In genomic region chr14:32165278-32166061, GRCm38 (mm10) we compare ENCODE assay signal across 7 mouse cellular contexts. TPM values are rescaled to one million over a fixed set of nuclear protein-coding genes. Genes with fewer than 3 reads are reported as not detected.
DNase-seq lines count a peak whose midpoint lies in the region; ATAC-seq lines count a peak whose summit lies in the region.

No protein-coding gene starts in this region.

- H3K27me3 ChIP-seq in midbrain, embryonic 11.5 days (ENCODE audit: control insufficient read depth, insufficient read depth, low read length) = no peaks in the 10 kb centered on the region

- H3K27ac ChIP-seq in midbrain, embryonic 11.5 days (ENCODE audit: low read depth, low read length) = no peak overlapping the region

- no peaks in the 10 kb centered on the region for H3K9me3 ChIP-seq in midbrain, embryonic 11.5 days (ENCODE audit: control insufficient read depth, low read length)

- peak; percentile 90 for ATAC-seq in inflammation-experienced regulatory T-cells, adult 6 months
- ATAC-seq in midbrain, embryonic 11.5 days (ENCODE audit: low FRiP score) = peak; percentile 35; the same call in 1 of the 2 replicates

- H3K9ac ChIP-seq in midbrain, embryonic 11.5 days (ENCODE audit: low read length) = peak overlapping the region; percentile 65

- H3K36me3 ChIP-seq in midbrain, embryonic 11.5 days (ENCODE audit: control insufficient read depth, insufficient read depth, low read length) = no peaks in the 10 kb centered on the region

- DNase-seq in adrenal gland, adult (ENCODE audit: inconsistent age in 2 of 2, low spot score in 1 of 2) = peak; percentile 77 to 93
- DNase-seq in embryo, embryonic 10 days (ENCODE audit: low spot score) = peak; percentile 87
- DNase-seq in gastrocnemius, postnatal 14 days = peak; percentile 58
- DNase-seq in left cerebral cortex, postnatal 4 days = peak; percentile 69
- DNase-seq in midbrain, embryonic 11.5 days (ENCODE audit: low spot score, missing footprints) = peak; percentile 95
- peak; percentile 51 for DNase-seq in skeletal muscle tissue, adult 2 months (ENCODE audit: low read depth, low spot score)

- peak overlapping the region; percentile 96 for H3K4me2 ChIP-seq in midbrain, embryonic 11.5 days

- peak overlapping the region; percentile 43 for H3K4me3 ChIP-seq in midbrain, embryonic 11.5 days (ENCODE audit: low read depth, low read length)

- intact Hi-C loops in gastrocnemius, postnatal 14 days (cut with DNase I; ENCODE audit: low total_unique reads) = no loop called here
- intact Hi-C loops in left cerebral cortex, postnatal 4 days (cut with DNase I) = no loop called here

- H3K4me1 ChIP-seq in midbrain, embryonic 11.5 days (ENCODE audit: control insufficient read depth, insufficient read depth, low read length) = peaks cover 14% of the 10 kb centered on the region

- WGBS in midbrain, embryonic 11.5 days = 2% methylated on average over 42 of the region's 42 CpGs

RNA-seq across cellular contexts. Expression of gene Ncoa4, which starts 5.8 kb away (rescaled TPM):
- total RNA-seq in gastrocnemius, postnatal 14 days (2021) = 10 to 100 TPM; 46.7 to 51.1 TPM
- polyA plus RNA-seq in inflammation-experienced regulatory T-cells, adult 6 months (2017; shearing (Covaris generic)) = 10 to 100 TPM; 76.2 to 87.7 (median 78.3) TPM
- total RNA-seq in left cerebral cortex, postnatal 4 days (2021) = 10 to 100 TPM; 99.3 to 99.7 TPM
- polyA plus RNA-seq in midbrain, embryonic 11.5 days (2014; fragmentation: Nextera tagmentation; extraction: Ambion mirVana) = 106 and 111 TPM in 2 replicates

RNA-seq across cellular contexts. Expression of gene Msmb, which starts 23.6 kb away (rescaled TPM):
- total RNA-seq in gastrocnemius, postnatal 14 days (2021) = not detected
- not detected for polyA plus RNA-seq in inflammation-experienced regulatory T-cells, adult 6 months (2017; shearing (Covaris generic))
- total RNA-seq in left cerebral cortex, postnatal 4 days (2021) = not detected
- not detected in 2 replicates for polyA plus RNA-seq in midbrain, embryonic 11.5 days (2014; fragmentation: Nextera tagmentation; extraction: Ambion mirVana)

RNA-seq across cellular contexts. Expression of gene Timm23, which starts 36.2 kb away (rescaled TPM):
- total RNA-seq in gastrocnemius, postnatal 14 days (2021) = 100 to 1,000 TPM; 145 to 160 TPM
- 100 to 1,000 TPM; 143 to 224 (median 162) TPM for polyA plus RNA-seq in inflammation-experienced regulatory T-cells, adult 6 months (2017; shearing (Covaris generic))
- 10 to 100 TPM; 58.9 to 81.0 TPM for total RNA-seq in left cerebral cortex, postnatal 4 days (2021)
- 271 and 283 TPM in 2 replicates for polyA plus RNA-seq in midbrain, embryonic 11.5 days (2014; fragmentation: Nextera tagmentation; extraction: Ambion mirVana)

RNA-seq across cellular contexts. Expression of gene Parg, which starts 36.3 kb away (rescaled TPM):
- 10 to 100 TPM; 15.1 to 19.0 TPM for total RNA-seq in gastrocnemius, postnatal 14 days (2021)
- 10 to 100 TPM; 17.0 to 20.9 (median 18.1) TPM for polyA plus RNA-seq in inflammation-experienced regulatory T-cells, adult 6 months (2017; shearing (Covaris generic))
- total RNA-seq in left cerebral cortex, postnatal 4 days (2021) = 10 to 100 TPM; 42.8 to 44.2 TPM
- polyA plus RNA-seq in midbrain, embryonic 11.5 days (2014; fragmentation: Nextera tagmentation; extraction: Ambion mirVana) = 66.1 and 70.1 TPM in 2 replicates
